Mouse (Mus musculus): ENCODE results near the gene Rcn3. TPM values are rescaled to one million over a fixed set of nuclear protein-coding genes. Genes with fewer than 3 reads are reported as not detected.

The Rcn3 gene
- total and polyA plus RNA-seq, 3 experiments: 24.6 to 64.5 (median 27.9) TPM

- no peaks in the 10 kb centered on the region for H3K27me3 ChIP-seq (ENCODE audit: control insufficient read depth, insufficient read depth, low read length)
- intact Hi-C loops (cut with DNase I): no loop called here
- no peaks in the 10 kb centered on the region for H3K36me3 ChIP-seq (ENCODE audit: control insufficient read depth, insufficient read depth, low read length)
- no peak for TF ChIP-seq CTCF (IDR thresholded peaks at IDR 0.05)
- no peak for TF ChIP-seq EP300 (IDR thresholded peaks at IDR 0.05; ENCODE audit: insufficient read depth, low read depth, low read length)
- no peak for TF ChIP-seq POLR2A (IDR thresholded peaks at IDR 0.05; ENCODE audit: insufficient read depth, low read depth, low read length)
- WGBS: 89% methylated on average over 26 of the region's 26 CpGs
- H3K4me3 ChIP-seq: no peak overlapping the region
- H3K79me2 ChIP-seq (replicated peaks; ENCODE audit: control insufficient read depth, insufficient read depth, low read length): peaks cover 8% of the 10 kb centered on the region
- no peak for DNase-seq
- H3K4me1 ChIP-seq (ENCODE audit: control insufficient read depth, insufficient read depth, low read length): peaks cover 5% of the 10 kb centered on the region
- no peak overlapping the region for H3K9ac ChIP-seq (ENCODE audit: low read depth, low read length)
- H3K27ac ChIP-seq: no peak overlapping the region
Measured at GRCm38 (mm10) chr7:45046853-45047350, 45.1 kb downstream of the Rcn3 start.

GRCm38 (mm10) chr7:45045741-45046140 lies 46.3 kb downstream of the Rcn3 start:
- 92% methylated on average over 22 of the region's 22 CpGs for WGBS
- Histone ChIP-seq H3K36me3 (ENCODE audit: control insufficient read depth, insufficient read depth, low read length) (no peaks in the 10 kb centered on the region), H3K4me1 (ENCODE audit: control insufficient read depth, insufficient read depth, low read length) (no peaks in the 10 kb centered on the region), H3K9ac (ENCODE audit: low read depth, low read length) (no peak overlapping the region), H3K4me3 (no peak overlapping the region), H3K27ac (no peak overlapping the region), H3K27me3 (ENCODE audit: control insufficient read depth, insufficient read depth, low read length) (no peaks in the 10 kb centered on the region), H3K79me2 (replicated peaks; ENCODE audit: control insufficient read depth, insufficient read depth, low read length) (peaks cover 8% of the 10 kb centered on the region)
- no peak for TF ChIP-seq POLR2A (IDR thresholded peaks at IDR 0.05; ENCODE audit: insufficient read depth, low read depth, low read length)
- no peak for TF ChIP-seq CTCF (IDR thresholded peaks at IDR 0.05)
- TF ChIP-seq EP300 (IDR thresholded peaks at IDR 0.05; ENCODE audit: insufficient read depth, low read depth, low read length): no peak
- intact Hi-C loops (cut with DNase I): no loop called here
- DNase-seq: no peak

DNA sequence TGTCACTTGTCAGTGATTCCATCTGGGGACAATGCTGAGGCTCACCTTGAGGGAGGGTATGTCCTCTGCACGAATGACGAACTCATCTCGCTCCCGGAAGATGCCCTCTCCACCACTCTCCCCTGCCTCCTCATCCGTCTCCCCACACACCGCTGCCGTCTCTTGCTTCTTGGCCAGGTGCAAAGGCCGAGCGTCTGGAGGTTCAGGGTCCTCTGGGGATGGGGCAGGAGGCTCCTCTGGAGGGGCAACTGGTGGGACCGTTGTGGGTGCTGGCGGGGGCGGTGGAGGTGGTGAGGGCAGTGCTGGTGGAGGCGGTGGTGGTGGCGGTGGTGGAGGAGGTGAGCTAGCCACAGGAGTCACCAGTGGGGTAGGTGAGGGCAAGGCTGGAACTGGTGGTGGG lies 48.7 kb downstream of the Rcn3 start:
- no peak overlapping the region for H3K9ac ChIP-seq (ENCODE audit: low read depth, low read length)
- no peaks in the 10 kb centered on the region for H3K36me3 ChIP-seq (ENCODE audit: control insufficient read depth, insufficient read depth, low read length)
- intact Hi-C loops (cut with DNase I): no loop called here
- 94% methylated on average over 14 of the region's 14 CpGs for WGBS
- no peak overlapping the region for H3K4me3 ChIP-seq
- no peaks in the 10 kb centered on the region for H3K4me1 ChIP-seq (ENCODE audit: control insufficient read depth, insufficient read depth, low read length)
- TF ChIP-seq POLR2A (IDR thresholded peaks at IDR 0.05; ENCODE audit: insufficient read depth, low read depth, low read length): no peak
- TF ChIP-seq CTCF (IDR thresholded peaks at IDR 0.05): no peak
- no peak for TF ChIP-seq EP300 (IDR thresholded peaks at IDR 0.05; ENCODE audit: insufficient read depth, low read depth, low read length)
- H3K79me2 ChIP-seq (replicated peaks; ENCODE audit: control insufficient read depth, insufficient read depth, low read length): peaks cover 7% of the 10 kb centered on the region
- no peak overlapping the region for H3K27ac ChIP-seq
- DNase-seq: no peak
- no peaks in the 10 kb centered on the region for H3K27me3 ChIP-seq (ENCODE audit: control insufficient read depth, insufficient read depth, low read length)

DNA sequence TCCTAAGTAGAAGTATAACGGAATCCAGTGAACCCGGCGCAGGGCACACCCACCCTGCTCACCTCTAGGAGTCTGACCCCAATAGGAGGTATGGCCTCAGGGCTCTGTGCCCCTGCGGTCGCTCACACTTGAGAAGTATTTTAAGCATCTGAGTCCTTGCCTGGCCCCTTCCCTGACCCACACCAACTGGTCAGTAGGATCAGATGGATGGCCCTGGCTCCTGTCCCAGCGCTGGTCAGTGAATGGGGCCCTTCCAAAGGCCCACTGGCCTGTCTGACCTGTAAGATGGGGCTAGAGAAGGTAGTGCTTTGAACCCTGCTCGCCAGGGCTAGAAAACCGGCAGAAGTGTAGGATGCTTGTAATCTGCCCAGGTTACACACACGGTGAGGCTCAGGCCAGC lies 51.2 kb downstream of the Rcn3 start:
- no peak overlapping the region for H3K9ac ChIP-seq (ENCODE audit: low read depth, low read length)
- no peak for DNase-seq
- H3K27ac ChIP-seq: no peak overlapping the region
- H3K4me1 ChIP-seq (ENCODE audit: control insufficient read depth, insufficient read depth, low read length): no peaks in the 10 kb centered on the region
- TF ChIP-seq POLR2A (IDR thresholded peaks at IDR 0.05; ENCODE audit: insufficient read depth, low read depth, low read length): no peak
- no peak for TF ChIP-seq CTCF (IDR thresholded peaks at IDR 0.05)
- no peak for TF ChIP-seq EP300 (IDR thresholded peaks at IDR 0.05; ENCODE audit: insufficient read depth, low read depth, low read length)
- H3K36me3 ChIP-seq (ENCODE audit: control insufficient read depth, insufficient read depth, low read length): no peaks in the 10 kb centered on the region
- no peaks in the 10 kb centered on the region for H3K27me3 ChIP-seq (ENCODE audit: control insufficient read depth, insufficient read depth, low read length)
- peaks cover 3% of the 10 kb centered on the region; the same call in 1 of the 2 replicates for H3K79me2 ChIP-seq (replicated peaks; ENCODE audit: control insufficient read depth, insufficient read depth, low read length)
- intact Hi-C loops (cut with DNase I): no loop called here
- H3K4me3 ChIP-seq: no peak overlapping the region
- whole genome bisulfite sequencing: 86% methylated on average over 9 of the region's 9 CpGs

DNA sequence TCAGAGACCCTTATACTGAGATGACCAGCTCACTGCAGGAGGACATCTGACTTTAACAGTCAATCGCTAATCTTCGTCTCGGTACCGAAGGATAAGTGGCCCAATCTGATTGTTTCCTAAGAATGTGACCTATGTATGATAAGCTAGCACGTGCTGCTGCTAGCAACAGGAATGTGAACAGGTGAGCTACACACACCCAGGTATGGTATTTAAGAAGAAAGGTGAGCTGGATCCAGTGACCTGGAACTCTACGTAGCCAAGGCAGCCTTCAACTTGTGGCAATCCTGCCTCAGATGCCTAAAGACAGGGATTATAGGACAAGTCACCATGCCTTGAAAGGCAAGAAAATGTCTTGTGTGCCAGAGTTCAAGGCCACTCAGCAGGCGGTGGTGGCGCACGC lies 53.6 kb downstream of the Rcn3 start:
- DNase-seq: no peak
- TF ChIP-seq EP300 (IDR thresholded peaks at IDR 0.05; ENCODE audit: insufficient read depth, low read depth, low read length) (no peak), CTCF (IDR thresholded peaks at IDR 0.05) (no peak), POLR2A (IDR thresholded peaks at IDR 0.05; ENCODE audit: insufficient read depth, low read depth, low read length) (no peak)
- Histone ChIP-seq H3K27ac (no peak overlapping the region), H3K9ac (ENCODE audit: low read depth, low read length) (no peak overlapping the region), H3K4me3 (no peak overlapping the region), H3K36me3 (ENCODE audit: control insufficient read depth, insufficient read depth, low read length) (no peaks in the 10 kb centered on the region), H3K27me3 (ENCODE audit: control insufficient read depth, insufficient read depth, low read length) (no peaks in the 10 kb centered on the region), H3K79me2 (replicated peaks; ENCODE audit: control insufficient read depth, insufficient read depth, low read length) (peaks cover 2% of the 10 kb centered on the region; the same call in 1 of the 2 replicates), H3K4me1 (ENCODE audit: control insufficient read depth, insufficient read depth, low read length) (no peaks in the 10 kb centered on the region)
- 97% methylated on average over 9 of the region's 9 CpGs for WGBS
- intact Hi-C loops (cut with DNase I): no loop called here

DNA sequence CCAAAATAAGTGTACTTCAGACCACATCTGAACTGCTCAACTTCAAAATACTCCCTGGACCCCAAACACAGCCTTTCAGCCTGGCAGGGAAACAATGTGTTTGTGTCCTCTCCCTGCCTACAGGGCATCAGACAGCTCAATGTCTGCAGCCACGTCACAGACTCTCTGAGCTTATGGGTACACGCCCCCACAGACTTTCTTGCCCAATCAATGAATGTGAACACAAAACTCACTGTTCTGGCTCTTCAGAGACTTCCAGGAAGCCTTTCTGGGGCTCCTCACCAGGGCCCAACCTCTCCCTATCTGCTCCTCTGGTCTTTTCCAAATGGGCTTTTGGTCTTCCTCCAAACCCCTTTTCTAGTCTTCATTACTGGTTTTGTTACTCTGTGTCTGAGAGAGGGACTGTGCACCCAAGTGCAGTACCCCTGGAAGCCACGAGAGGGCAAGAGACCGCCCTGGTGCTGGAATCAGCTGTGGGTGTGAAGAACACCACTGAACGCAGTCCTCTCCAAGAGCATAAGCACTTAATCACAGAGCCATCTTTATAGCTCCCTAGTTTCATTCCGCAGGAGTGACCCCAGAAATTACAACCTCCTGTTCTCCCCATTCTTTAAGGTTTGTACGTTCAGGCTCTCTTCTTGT lies 54.2 kb downstream of the Rcn3 start:
- H3K36me3 ChIP-seq (ENCODE audit: control insufficient read depth, insufficient read depth, low read length): no peaks in the 10 kb centered on the region
- intact Hi-C loops (cut with DNase I): no loop called here
- no peak overlapping the region for H3K9ac ChIP-seq (ENCODE audit: low read depth, low read length)
- no peak for TF ChIP-seq POLR2A (IDR thresholded peaks at IDR 0.05; ENCODE audit: insufficient read depth, low read depth, low read length)
- TF ChIP-seq CTCF (IDR thresholded peaks at IDR 0.05): peak; percentile 86
- no peaks in the 10 kb centered on the region for H3K27me3 ChIP-seq (ENCODE audit: control insufficient read depth, insufficient read depth, low read length)
- 69% methylated on average over 7 of the region's 7 CpGs for WGBS
- H3K79me2 ChIP-seq (replicated peaks; ENCODE audit: control insufficient read depth, insufficient read depth, low read length): peaks cover 2% of the 10 kb centered on the region; the same call in 1 of the 2 replicates
- no peak overlapping the region for H3K4me3 ChIP-seq
- no peak overlapping the region for H3K27ac ChIP-seq
- peak; percentile 27 to 68 for DNase-seq
- no peaks in the 10 kb centered on the region for H3K4me1 ChIP-seq (ENCODE audit: control insufficient read depth, insufficient read depth, low read length)

Measured in heart, adult 2 months (tissue).